Mouse (Mus musculus): ENCODE measurements around the gene Setd5. TPM values are rescaled to one million over a fixed set of nuclear protein-coding genes. Genes with fewer than 3 reads are reported as not detected.

Gene Setd5
- total and polyA plus RNA-seq, 2 experiments from 2014 or later = 50.0 to 94.4 TPM

DNA sequence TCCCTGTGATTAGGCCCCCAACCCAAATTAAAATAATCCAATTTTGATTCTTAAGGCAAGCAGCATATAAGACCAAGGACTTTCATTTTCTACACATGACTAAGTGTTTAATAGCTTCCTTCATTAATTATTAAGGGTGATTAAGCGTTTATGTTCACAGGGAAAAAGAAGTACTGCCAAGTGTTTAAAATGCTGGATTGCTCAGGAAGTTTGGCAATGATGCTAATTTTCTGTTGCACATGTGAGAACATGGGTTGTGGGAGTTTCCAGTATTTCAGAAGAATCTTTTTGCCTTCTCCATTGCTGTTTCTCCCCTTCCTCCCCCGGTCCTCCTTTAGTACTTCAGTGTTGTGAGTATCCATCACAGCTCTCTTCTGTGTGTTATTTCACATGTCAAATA lies 44.0 kb upstream of the Setd5 start:
- H3K4me2 ChIP-seq (ENCODE audit: low read depth, low read length) = no peak overlapping the region
- no peak overlapping the region for H3K27ac ChIP-seq
- H3K27me3 ChIP-seq (ENCODE audit: insufficient read depth, low read length) = no peaks in the 10 kb centered on the region
- DNase-seq (ENCODE audit: low spot score) (no peak), ATAC-seq (no peak)
- H3K4me1 ChIP-seq (ENCODE audit: insufficient read depth, low read length) = no peaks in the 10 kb centered on the region
- no peak overlapping the region for H3K4me3 ChIP-seq (ENCODE audit: low read length)
- no peaks in the 10 kb centered on the region for H3K9me3 ChIP-seq (ENCODE audit: low read length)
- 92% methylated on average over 2 of the region's 2 CpGs for WGBS
- H3K36me3 ChIP-seq (ENCODE audit: insufficient read depth, low read length) = no peaks in the 10 kb centered on the region
- H3K9ac ChIP-seq (replicated peaks; ENCODE audit: low read length) = no peak overlapping the region
- TF ChIP-seq CTCF (IDR thresholded peaks at IDR 0.05; ENCODE audit: low read depth) = no peak

DNA sequence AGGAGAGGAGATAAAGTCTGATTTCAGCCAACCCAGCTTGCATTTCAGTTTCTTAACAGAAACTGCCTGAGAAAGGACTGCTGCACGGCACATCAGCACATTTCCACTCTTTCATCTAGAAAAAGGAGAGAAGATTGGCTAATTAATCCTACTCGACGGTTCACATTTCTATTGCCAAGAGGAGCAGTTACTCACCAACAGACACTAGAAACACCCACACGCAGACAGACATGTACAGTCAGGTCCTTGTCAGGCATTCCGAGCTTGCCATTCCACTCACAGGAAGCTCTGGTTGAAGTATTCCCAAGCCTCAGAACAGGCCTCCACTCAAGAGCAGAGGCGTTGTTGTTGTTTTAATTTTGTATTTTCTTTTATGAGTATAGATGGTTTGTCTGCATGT lies 42.7 kb upstream of the Setd5 start:
- no peaks in the 10 kb centered on the region for H3K36me3 ChIP-seq (ENCODE audit: insufficient read depth, low read length)
- no peaks in the 10 kb centered on the region for H3K9me3 ChIP-seq (ENCODE audit: low read length)
- ATAC-seq (no peak), DNase-seq (ENCODE audit: low spot score) (no peak)
- H3K9ac ChIP-seq (replicated peaks; ENCODE audit: low read length) = no peak overlapping the region
- H3K27ac ChIP-seq = no peak overlapping the region
- 82% methylated on average over 6 of the region's 6 CpGs for WGBS
- TF ChIP-seq CTCF (IDR thresholded peaks at IDR 0.05; ENCODE audit: low read depth) = no peak
- no peaks in the 10 kb centered on the region for H3K4me1 ChIP-seq (ENCODE audit: insufficient read depth, low read length)
- H3K4me2 ChIP-seq (ENCODE audit: low read depth, low read length) = no peak overlapping the region
- H3K4me3 ChIP-seq (ENCODE audit: low read length) = no peak overlapping the region
- H3K27me3 ChIP-seq (ENCODE audit: insufficient read depth, low read length) = no peaks in the 10 kb centered on the region

DNA sequence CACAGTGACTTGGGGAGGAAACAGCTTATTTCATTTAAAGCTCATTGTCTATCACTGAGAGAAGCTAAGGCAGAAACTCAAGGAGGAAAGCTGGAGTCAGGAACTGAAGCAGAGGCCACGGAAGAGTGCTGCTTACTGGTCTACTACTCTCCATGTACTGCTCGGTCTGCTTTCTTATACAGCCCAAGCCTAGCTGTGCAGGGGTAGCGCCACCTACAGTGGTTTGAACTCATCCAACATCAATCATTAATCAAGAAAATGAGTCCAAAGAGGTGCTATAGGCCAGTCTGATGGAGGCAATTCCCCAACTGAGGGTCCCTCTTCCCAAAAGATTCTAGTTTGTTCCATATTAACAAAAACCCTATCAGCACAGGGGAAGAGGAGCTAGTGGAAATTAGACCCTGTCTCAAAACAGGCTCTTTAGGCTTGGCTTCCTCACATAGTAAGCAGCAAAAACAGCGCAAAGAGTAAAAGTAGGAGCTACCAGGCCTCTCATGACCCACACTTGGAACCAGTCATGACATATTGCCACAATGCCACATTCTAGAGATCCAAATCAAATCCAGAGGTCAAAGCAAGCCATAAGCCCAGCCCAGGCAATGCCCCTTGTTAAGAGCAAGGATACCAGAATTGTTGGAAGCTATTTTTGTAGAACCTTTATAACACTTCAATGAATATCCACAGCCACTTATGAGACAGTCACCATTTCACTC lies 40.5 kb upstream of the Setd5 start:
- H3K4me2 ChIP-seq (ENCODE audit: low read depth, low read length) = no peak overlapping the region
- no peak for DNase-seq (ENCODE audit: low spot score)
- H3K36me3 ChIP-seq (ENCODE audit: insufficient read depth, low read length) = no peaks in the 10 kb centered on the region

DNA sequence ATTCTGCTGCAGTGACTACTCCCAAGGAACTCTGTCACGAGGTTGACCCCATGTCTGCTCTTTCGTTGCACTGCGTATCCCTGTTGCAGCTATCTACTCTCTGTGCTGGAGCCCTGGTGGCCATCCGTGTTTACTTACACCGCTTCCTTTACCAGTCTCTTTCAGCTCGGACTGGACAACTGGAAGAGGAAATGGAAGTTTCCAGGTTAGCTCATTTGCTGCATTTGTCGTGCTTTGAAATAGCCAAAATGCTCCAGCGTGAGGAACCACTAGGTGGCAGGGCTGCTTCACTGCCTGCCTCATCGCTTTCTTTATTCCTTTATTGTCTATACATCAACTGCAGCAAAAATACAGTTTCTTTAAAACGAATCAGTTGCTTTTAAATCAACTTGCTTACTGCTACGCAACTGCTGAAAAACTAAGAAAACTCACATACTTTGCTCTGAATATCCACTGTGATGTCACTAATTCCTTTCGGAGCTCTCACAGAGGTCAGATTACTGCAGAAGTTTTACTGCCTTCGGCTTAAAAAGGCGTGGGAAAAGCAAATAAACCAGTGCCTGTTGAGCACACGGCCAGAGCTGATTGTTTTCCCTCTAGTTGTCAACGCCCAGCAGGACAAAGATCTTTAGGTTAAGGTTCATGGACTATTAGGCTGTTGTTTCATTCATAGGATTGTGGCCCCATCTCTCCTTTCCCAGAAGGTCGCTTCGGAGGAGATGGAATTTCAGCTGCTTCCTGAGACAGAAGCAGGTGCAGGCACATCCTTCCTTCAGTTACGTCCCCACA lies 39.0 kb upstream of the Setd5 start:
- peak overlapping the region; percentile 0; the same call in 1 of the 2 replicates for H3K4me3 ChIP-seq (ENCODE audit: low read length)
- H3K4me2 ChIP-seq (ENCODE audit: low read depth, low read length) = peak overlapping the region; percentile 41
- peak; percentile 80 for DNase-seq (ENCODE audit: low spot score)
- 0 out of 2 replicates have a peak overlapping the region, but pooled peaks have one; percentile 17 for H3K9ac ChIP-seq (replicated peaks; ENCODE audit: low read length)
- peak overlapping the region; percentile 49; the same call in 1 of the 2 replicates for H3K27ac ChIP-seq
- H3K36me3 ChIP-seq (ENCODE audit: insufficient read depth, low read length) = no peaks in the 10 kb centered on the region
- 12% methylated on average over 19 of the region's 19 CpGs for whole genome bisulfite sequencing
- TF ChIP-seq CTCF (IDR thresholded peaks at IDR 0.05; ENCODE audit: low read depth) = peak; percentile 95
- ATAC-seq = peak; percentile 59
- no peaks in the 10 kb centered on the region for H3K4me1 ChIP-seq (ENCODE audit: insufficient read depth, low read length)
- no peaks in the 10 kb centered on the region for H3K9me3 ChIP-seq (ENCODE audit: low read length)
- no peaks in the 10 kb centered on the region for H3K27me3 ChIP-seq (ENCODE audit: insufficient read depth, low read length)

More for the DNA sequence above, 40.5 kb upstream of the Setd5 start:
- Histone ChIP-seq H3K27ac (no peak overlapping the region), H3K9ac (replicated peaks; ENCODE audit: low read length) (no peak overlapping the region), H3K9me3 (ENCODE audit: low read length) (no peaks in the 10 kb centered on the region), H3K4me3 (ENCODE audit: low read length) (no peak overlapping the region), H3K27me3 (ENCODE audit: insufficient read depth, low read length) (no peaks in the 10 kb centered on the region), H3K4me1 (ENCODE audit: insufficient read depth, low read length) (no peaks in the 10 kb centered on the region)
- 68% methylated on average over 4 of the region's 4 CpGs for WGBS
- no peak for ATAC-seq
- TF ChIP-seq CTCF (IDR thresholded peaks at IDR 0.05; ENCODE audit: low read depth) = peak; percentile 25

DNA sequence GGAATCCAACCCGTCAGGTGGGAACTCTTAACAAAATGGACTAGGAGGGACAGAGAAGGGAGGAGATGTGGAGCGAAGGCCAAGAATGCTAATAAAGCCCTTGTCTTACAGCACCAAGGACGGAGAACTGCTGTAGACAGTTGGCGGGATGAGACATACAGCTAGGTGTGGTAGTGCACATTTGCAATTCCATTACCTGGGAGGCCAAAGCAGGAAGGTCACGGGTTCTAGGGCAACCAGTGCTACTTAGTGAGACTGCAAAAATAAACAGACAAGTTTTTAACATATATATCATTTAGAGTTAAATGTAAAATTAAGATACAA lies 38.5 kb upstream of the Setd5 start:
- Histone ChIP-seq H3K9ac (replicated peaks; ENCODE audit: low read length) (no peak overlapping the region), H3K36me3 (ENCODE audit: insufficient read depth, low read length) (no peaks in the 10 kb centered on the region), H3K4me2 (ENCODE audit: low read depth, low read length) (peak overlapping the region; percentile 41; the same call in 1 of the 2 replicates), H3K27ac (peak overlapping the region; percentile 49; the same call in 1 of the 2 replicates), H3K9me3 (ENCODE audit: low read length) (no peaks in the 10 kb centered on the region), H3K27me3 (ENCODE audit: insufficient read depth, low read length) (no peaks in the 10 kb centered on the region), H3K4me3 (ENCODE audit: low read length) (no peak overlapping the region), H3K4me1 (ENCODE audit: insufficient read depth, low read length) (no peaks in the 10 kb centered on the region)
- TF ChIP-seq CTCF (IDR thresholded peaks at IDR 0.05; ENCODE audit: low read depth) = no peak
- ATAC-seq (no peak), DNase-seq (ENCODE audit: low spot score) (no peak)
- 45% methylated on average over 5 of the region's 5 CpGs for WGBS

DNA sequence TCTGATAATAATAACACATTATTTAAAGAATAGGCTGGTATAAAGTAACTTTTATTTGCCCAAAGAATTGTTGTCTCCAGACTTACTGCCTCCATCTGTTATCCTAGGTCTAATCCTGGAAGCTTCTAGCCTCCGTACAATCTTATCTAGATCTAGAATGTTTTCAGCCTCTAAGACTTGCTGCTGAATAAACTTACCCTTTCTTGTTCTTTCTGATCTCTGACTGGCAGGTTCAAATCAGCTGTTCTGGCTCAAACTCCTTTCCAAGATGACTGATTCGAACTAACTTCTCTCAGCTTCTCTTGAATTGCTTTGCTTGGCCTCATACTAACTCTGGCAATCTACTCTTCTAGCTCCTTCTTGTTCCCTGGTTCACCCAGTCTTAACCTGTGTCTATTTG lies 36.8 kb upstream of the Setd5 start:
- H3K36me3 ChIP-seq (ENCODE audit: insufficient read depth, low read length) = no peaks in the 10 kb centered on the region
- no peak for ATAC-seq
- H3K27ac ChIP-seq = no peak overlapping the region
- 0 out of 2 replicates have a peak, but pooled peaks cover 2% of the 10 kb centered on the region for H3K4me1 ChIP-seq (ENCODE audit: insufficient read depth, low read length)
- TF ChIP-seq CTCF (IDR thresholded peaks at IDR 0.05; ENCODE audit: low read depth) = no peak
- no peak for DNase-seq (ENCODE audit: low spot score)
- no peak overlapping the region for H3K4me2 ChIP-seq (ENCODE audit: low read depth, low read length)
- H3K27me3 ChIP-seq (ENCODE audit: insufficient read depth, low read length) = no peaks in the 10 kb centered on the region
- 79% methylated on average over 2 of the region's 2 CpGs for WGBS
- H3K4me3 ChIP-seq (ENCODE audit: low read length) = no peak overlapping the region
- no peak overlapping the region for H3K9ac ChIP-seq (replicated peaks; ENCODE audit: low read length)
- H3K9me3 ChIP-seq (ENCODE audit: low read length) = no peaks in the 10 kb centered on the region
